Mouse (Mus musculus): Measurements from ENCODE around the gene Pum2.

Pum2 gene

GRCm38 (mm10) chr12:8793410-8794051 lies 119.6 kb downstream of the Pum2 start:
- DNase-seq (ENCODE audit: low spot score): no peak

DNA sequence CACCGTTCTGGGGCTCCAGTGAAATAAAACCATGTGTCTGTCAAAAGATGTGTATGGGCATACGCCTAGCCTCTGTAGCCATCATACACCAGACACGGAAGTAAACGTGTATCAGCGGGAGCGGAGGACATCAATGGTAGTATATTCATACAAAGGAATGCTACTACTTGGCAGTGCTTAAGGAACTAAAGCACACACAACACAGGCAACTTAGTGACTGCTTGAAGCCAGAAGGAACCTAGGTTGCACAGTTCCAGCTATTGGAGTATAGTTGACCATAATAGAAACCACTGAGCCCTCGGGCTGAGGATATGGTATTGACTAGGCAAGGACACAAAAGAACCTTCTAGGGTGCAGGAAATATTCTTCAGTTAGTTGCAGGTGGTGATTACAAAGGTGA lies 124.0 kb downstream of the Pum2 start:
- DNase-seq (ENCODE audit: low spot score): no peak

DNA sequence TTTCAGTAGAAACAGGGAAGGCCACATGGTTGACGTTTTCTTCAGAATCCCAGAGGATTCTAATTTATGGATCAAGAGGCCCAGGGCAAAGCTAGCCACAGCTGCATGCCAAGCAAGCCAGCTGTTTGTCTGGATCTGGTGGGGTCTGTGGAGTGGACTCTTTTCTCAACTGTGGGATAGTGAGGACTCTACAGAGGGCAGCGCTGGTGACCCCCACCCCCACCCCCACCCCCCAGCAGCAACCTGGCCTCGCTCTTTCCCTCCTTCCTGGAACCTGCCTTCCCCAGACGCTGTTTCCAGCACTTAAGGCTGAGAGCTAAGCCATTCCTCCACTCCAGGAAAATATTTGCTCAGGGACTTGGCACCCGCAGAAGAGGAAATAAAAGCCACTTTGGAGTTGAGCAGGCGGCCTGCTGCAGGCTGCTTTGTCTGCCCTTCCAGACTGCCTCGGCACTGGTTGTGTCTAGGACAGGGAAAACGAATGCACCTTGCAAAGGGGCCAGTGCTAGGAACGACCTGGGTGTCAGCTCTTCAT lies 124.6 kb downstream of the Pum2 start:
- DNase-seq (ENCODE audit: low spot score): no peak
